Mouse (Mus musculus) CH12.LX (cell line): ENCODE results near the gene Artn. TPM values are rescaled to one million over a fixed set of nuclear protein-coding genes. Genes with fewer than 3 reads are reported as not detected.

Experiments
- DNase-seq: peaks from one replicate; pipeline ENCODE4 v3.0.0-alpha.2; 2013; ENCODE audit errors: extremely low read depth
- H3K27ac ChIP-seq: 2 replicates; pipeline ENCODE4 v1.5.1; 2012; ENCODE audit warnings: low read depth, mild to moderate bottlenecking, control low read depth, moderate library complexity; ENCODE audit not compliant: insufficient read depth
- H3K27me3 ChIP-seq: replicated peaks from 2 replicates; pipeline ENCODE3; 2012; ENCODE audit warnings: inconsistent platforms
- H3K36me3 ChIP-seq, 2 experiments: replicated peaks in 1 of 2; 2 replicates each; pipeline versions ENCODE3 to v1.6.1; 2012; ENCODE audit warnings: inconsistent platforms in 1 of 2, low read length in 1 of 2, mild to moderate bottlenecking in 1 of 2, mixed read lengths in 1 of 2, moderate library complexity in 1 of 2; ENCODE audit not compliant: control insufficient read depth in 1 of 2, insufficient read depth in 1 of 2
- H3K4me1 ChIP-seq, 2 experiments: 2 replicates each; pipeline ENCODE4 v1.6.1; 2012; ENCODE audit warnings: inconsistent platforms in 1 of 2, moderate library complexity in 1 of 2; ENCODE audit not compliant: insufficient read depth in 2 of 2, control insufficient read depth in 1 of 2
- H3K4me2 ChIP-seq: 2 replicates; pipeline ENCODE4 v1.6.1; 2012; ENCODE audit warnings: low read depth, mild to moderate bottlenecking, control low read depth; ENCODE audit not compliant: poor library complexity, insufficient read depth, severe bottlenecking
- H3K4me3 ChIP-seq, 3 experiments: fragments of 150-350 bp in 1 of 3; sonication (generic) in 1 of 3; replicated peaks in 1 of 3; 2 replicates each; pipeline versions ENCODE3 to v1.5.1; 2011 to 2012; ENCODE audit warnings: low read depth in 2 of 3, low read length in 2 of 3, mild to moderate bottlenecking in 2 of 3, moderate library complexity in 2 of 3, control low read depth in 1 of 3, improper control_type of control experiment in 1 of 3, inconsistent platforms in 1 of 3, mixed read lengths in 1 of 3; ENCODE audit not compliant: poor library complexity in 1 of 3
- H3K79me2 ChIP-seq: replicated peaks from 2 replicates; pipeline ENCODE4 v1.6.1; 2012; ENCODE audit warnings: mild to moderate bottlenecking, moderate library complexity; ENCODE audit not compliant: control insufficient read depth, poor library complexity, insufficient read depth, severe bottlenecking; ENCODE audit errors: extremely low read depth
- H3K9ac ChIP-seq: 2 replicates; pipeline ENCODE4 v1.6.1; 2012; ENCODE audit warnings: low read depth, mild to moderate bottlenecking, control low read depth, moderate library complexity; ENCODE audit not compliant: insufficient read depth
- H3K9me3 ChIP-seq: replicated peaks from 2 replicates; pipeline ENCODE3; 2012; ENCODE audit warnings: low read length, inconsistent platforms, mixed read lengths
- E2F4 ChIP-seq: IDR thresholded peaks from 2 replicates; pipeline ENCODE4 v1.6.1; 2011; ENCODE audit warnings: low read depth, low read length, improper control_type of control experiment; ENCODE audit not compliant: insufficient replicate concordance
- ELF1 ChIP-seq: IDR thresholded peaks from 2 replicates; pipeline ENCODE4 v1.6.1; 2014; ENCODE audit warnings: low read depth, mild to moderate bottlenecking, inconsistent platforms, low read length, improper control_type of control experiment
- EP300 ChIP-seq: IDR thresholded peaks from 2 replicates; pipeline ENCODE4 v1.6.1; 2011; ENCODE audit warnings: low read length, improper control_type of control experiment
- ETS1 ChIP-seq: conservative IDR thresholded peaks from 2 replicates; pipeline ENCODE4 v1.6.1; 2012; ENCODE audit warnings: low read depth, mild to moderate bottlenecking, inconsistent platforms, low read length, improper control_type of control experiment, moderate library complexity
- GABPA ChIP-seq: IDR thresholded peaks from 2 replicates; pipeline ENCODE4 v1.6.1; 2012; ENCODE audit warnings: low read depth, low read length, improper control_type of control experiment, inconsistent platforms; ENCODE audit not compliant: insufficient replicate concordance
- IRF4 ChIP-seq: IDR thresholded peaks from 2 replicates; pipeline ENCODE4 v1.6.1; 2014; ENCODE audit warnings: low read depth, mild to moderate bottlenecking, inconsistent platforms, low read length, improper control_type of control experiment
- KAT2A ChIP-seq: IDR thresholded peaks from 2 replicates; pipeline ENCODE4 v1.6.1; 2012; ENCODE audit warnings: low read length, improper control_type of control experiment, inconsistent platforms; ENCODE audit not compliant: insufficient replicate concordance
- MXI1 ChIP-seq: IDR thresholded peaks from 2 replicates; pipeline ENCODE4 v1.6.1; 2011; ENCODE audit warnings: mild to moderate bottlenecking, low read depth, low read length, improper control_type of control experiment
- NELFE ChIP-seq: IDR thresholded peaks from 2 replicates; pipeline ENCODE4 v1.6.1; 2011; ENCODE audit warnings: low read depth, low read length, improper control_type of control experiment
- POLR2A ChIP-seq: IDR thresholded peaks from 2 replicates; pipeline ENCODE4 v1.6.1; 2011; ENCODE audit warnings: low read depth, mild to moderate bottlenecking, improper control_type of control experiment, low read length
- RCOR1 ChIP-seq: conservative IDR thresholded peaks from 2 replicates; pipeline ENCODE4 v1.6.1; 2012; ENCODE audit warnings: low read depth, mild to moderate bottlenecking, inconsistent platforms, low read length, improper control_type of control experiment
- SMC3 ChIP-seq: IDR thresholded peaks from 2 replicates; pipeline ENCODE4 v1.6.1; 2011; ENCODE audit warnings: low read depth, low read length, improper control_type of control experiment
- TCF12 ChIP-seq: IDR thresholded peaks from 2 replicates; pipeline ENCODE4 v1.6.1; 2014; ENCODE audit warnings: low read depth, mild to moderate bottlenecking, inconsistent platforms, low read length, improper control_type of control experiment
- USF1 ChIP-seq: IDR thresholded peaks from 2 replicates; pipeline ENCODE4 v1.6.1; 2014; ENCODE audit warnings: low read depth, mild to moderate bottlenecking, inconsistent platforms, low read length, improper control_type of control experiment
- ZC3H11A ChIP-seq: IDR thresholded peaks from 2 replicates; pipeline ENCODE4 v1.6.1; 2012; ENCODE audit warnings: low read depth, mild to moderate bottlenecking, inconsistent platforms, low read length, improper control_type of control experiment
- ZMIZ1 ChIP-seq: IDR thresholded peaks from 2 replicates; pipeline ENCODE4 v1.6.1; 2012; ENCODE audit warnings: low read depth, mild to moderate bottlenecking, inconsistent platforms, low read length, improper control_type of control experiment
- ZNF384 ChIP-seq: IDR thresholded peaks from 2 replicates; pipeline ENCODE4 v1.6.1; 2012; ENCODE audit warnings: low read depth, low read length, improper control_type of control experiment, inconsistent platforms
- dilution Hi-C: fragments of 300-500 bp; cut with MboI; formaldehyde crosslinking; loops from 2 replicates; pipeline ENCODE4 v1.14.3; 2020; ENCODE audit warnings: low sequenced_read_pairs; ENCODE audit not compliant: extremely low pct_unique_long_range_greater_than_20kb, extremely low pct_ligation_motif_present
- in situ Hi-C: fragments of 300-500 bp; cut with MboI; formaldehyde crosslinking; loops from 3 replicates; pipeline ENCODE4 v1.14.3; 2019; ENCODE audit warnings: low sequenced_read_pairs, low pct_ligation_motif_present, low pct_unique_long_range_greater_than_20kb, mixed read lengths
- polyA plus RNA-seq: library from polyadenylated mRNA; unstranded; fragments of >175 nt; gene quantifications from 2 replicates; pipeline ENCODE4 v1.2.1, GENCODE M21; 2012; ENCODE audit warnings: low read depth; ENCODE audit not compliant: insufficient read length
- total RNA-seq, 2 experiments: library from RNA; depleted of rRNA; stranded (reverse); fragments of 300-350 nt in 1 of 2; fragments of >200 nt in 1 of 2; gene quantifications; 2 replicates each; pipeline ENCODE4 v1.2.3; 2012 to 2014

Artn gene
- total and polyA plus RNA-seq, 3 experiments: not detected

DNA sequence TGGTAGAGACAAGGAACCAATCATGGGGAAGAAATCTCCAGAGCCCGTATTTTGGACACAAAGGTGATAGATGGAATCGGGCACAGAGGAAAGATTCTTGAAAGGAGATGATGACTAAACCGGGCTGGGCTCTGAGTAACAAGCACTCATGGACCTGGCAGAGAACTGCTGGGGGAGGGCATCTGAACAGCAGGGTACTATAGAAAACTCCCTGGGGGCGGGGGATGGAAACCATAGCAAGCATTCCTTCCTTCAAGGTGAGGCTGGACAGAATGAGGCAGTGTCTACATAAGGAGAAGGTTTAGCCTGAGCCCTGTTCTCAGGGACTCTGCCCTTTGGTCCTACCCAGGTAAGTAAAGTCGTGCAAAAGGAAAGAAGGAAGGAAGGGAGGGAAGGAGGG, 45.2 kb upstream of the Artn start:
- DNase-seq: no peak
- Histone ChIP-seq H3K9me3 (no peaks in the 10 kb centered on the region), H3K9ac (no peak overlapping the region), H3K27ac (no peak overlapping the region), H3K27me3 (no peaks in the 10 kb centered on the region), H3K4me1 (peaks cover 8 to 31% of the 10 kb centered on the region in 2 experiments), H3K4me2 (no peak overlapping the region), H3K36me3 (peaks cover 0 to 3% of the 10 kb centered on the region in 2 experiments), H3K79me2 (no peaks in the 10 kb centered on the region), H3K4me3 (no peak overlapping the region)
- no peak for TF ChIP-seq MXI1
- dilution Hi-C loops (no loop called here), in situ Hi-C loops (no loop called here)

DNA sequence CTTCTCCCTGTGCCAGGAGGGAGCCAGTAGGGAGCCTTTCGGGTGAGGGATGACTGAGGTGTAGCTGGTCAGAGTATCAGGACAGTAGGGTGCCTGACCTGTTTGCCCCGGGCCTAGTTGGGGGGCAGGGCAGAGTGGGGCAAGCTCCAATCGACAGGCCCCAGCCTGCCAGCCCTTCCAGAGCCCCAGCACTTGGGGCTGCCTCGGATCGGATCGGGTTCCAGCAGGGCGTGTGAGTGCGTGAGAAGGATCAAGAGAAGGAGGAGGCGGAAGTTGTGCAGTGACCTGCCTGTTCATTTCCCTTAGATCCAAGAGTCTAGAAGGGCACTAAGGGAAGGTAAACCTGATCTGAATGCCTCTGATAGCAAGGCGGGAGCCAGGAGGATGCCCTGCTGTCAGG, 43.4 kb upstream of the Artn start:
- H3K4me1 ChIP-seq: peaks cover 5 to 32% of the 10 kb centered on the region in 2 experiments; a peak in 3 of 4 replicates
- no peak overlapping the region for H3K27ac ChIP-seq
- H3K9me3 ChIP-seq: no peaks in the 10 kb centered on the region
- H3K27me3 ChIP-seq: no peaks in the 10 kb centered on the region
- TF ChIP-seq MXI1: no peak
- TF ChIP-seq SMC3: no peak
- no peak for TF ChIP-seq ETS1
- no peak for TF ChIP-seq ZMIZ1
- in situ Hi-C loops (no loop called here), dilution Hi-C loops (no loop called here)
- H3K79me2 ChIP-seq: no peaks in the 10 kb centered on the region
- H3K9ac ChIP-seq: no peak overlapping the region
- H3K4me3 ChIP-seq: no peak overlapping the region
- peaks cover 0 to 3% of the 10 kb centered on the region in 2 experiments for H3K36me3 ChIP-seq
- no peak overlapping the region for H3K4me2 ChIP-seq
- no peak for DNase-seq

- Histone ChIP-seq H3K79me2 (no peaks in the 10 kb centered on the region), H3K27ac (no peak overlapping the region), H3K4me3 (no peak overlapping the region), H3K4me2 (no peak overlapping the region), H3K9me3 (no peaks in the 10 kb centered on the region), H3K36me3 (peaks cover 0 to 28% of the 10 kb centered on the region in 2 experiments), H3K4me1 (peaks cover under 1 to 32% of the 10 kb centered on the region in 2 experiments; a peak in 2 of 4 replicates), H3K9ac (no peak overlapping the region), H3K27me3 (no peaks in the 10 kb centered on the region)
- dilution Hi-C loops: no loop called here
- no peak for DNase-seq
- in situ Hi-C loops: no loop called here
- TF ChIP-seq RCOR1 (no peak), IRF4 (no peak), POLR2A (no peak), SMC3 (no peak), E2F4 (no peak), ELF1 (no peak), USF1 (no peak), ZNF384 (no peak), EP300 (no peak), TCF12 (no peak), GABPA (no peak), NELFE (no peak), KAT2A (no peak), ZC3H11A (no peak)
Observed at GRCm38 (mm10) chr4:117964346-117965025, 34.9 kb upstream of the Artn start.
